ENCODE assay signal across 10 mouse cellular contexts in genomic region chr4:154012132-154012882, GRCm38 (mm10). TPM values are rescaled to one million over a fixed set of nuclear protein-coding genes. Genes with fewer than 3 reads are reported as not detected.
DNase-seq lines count a peak whose midpoint lies in the region; ATAC-seq and TF ChIP-seq lines count a peak whose summit lies in the region.
"Had no signal": no experiment of that assay in that cellular context is flagged by ENCODE, and none has a peak within 500 bp of the region (broad histone marks: within the 10 kb centered on the region; RNA-seq: fewer than 3 reads in every experiment).

No protein-coding gene starts in this region.

- DNase-seq in gastrocnemius, adult 2 months = no peak
- no peak for DNase-seq in gastrocnemius, postnatal 36 days
- peak; percentile 52 for DNase-seq in CD4-positive helper T cell, adult 2 months (ENCODE audit: low read depth, low spot score)
- peak; percentile 43 for DNase-seq in testis, postnatal 14 days (ENCODE audit: low spot score)
- no peak for DNase-seq in cerebellum, adult 9-10 months

- no peaks in the 10 kb centered on the region for H3K9me3 ChIP-seq in hindbrain, embryonic 13.5 days

- TF ChIP-seq CTCF in gastrocnemius, adult 2 months (IDR thresholded peaks at IDR 0.05) = no peak
- TF ChIP-seq CTCF in cortical plate, adult 2 months (IDR thresholded peaks at IDR 0.05; ENCODE audit: extremely low read depth, insufficient read depth, low read length) = no peak

- peaks cover 7% of the 10 kb centered on the region for H3K4me1 ChIP-seq in cortical plate, adult 2 months (ENCODE audit: control insufficient read depth, insufficient read depth, low read length)
- peaks cover 31% of the 10 kb centered on the region for H3K4me1 ChIP-seq in hindbrain, embryonic 13.5 days (replicated peaks)

- H3K36me3 ChIP-seq in hindbrain, embryonic 13.5 days = peaks cover 38% of the 10 kb centered on the region

- peak overlapping the region; percentile 87 for H3K27ac ChIP-seq in gastrocnemius, adult 2 months
- H3K27ac ChIP-seq in cortical plate, adult 2 months (ENCODE audit: insufficient read depth, low read length) = peak overlapping the region; percentile 47; the same call in 1 of the 2 replicates
- H3K27ac ChIP-seq in hindbrain, embryonic 13.5 days = peak overlapping the region; percentile 71

- WGBS in hindbrain, embryonic 13.5 days = 2% methylated on average over 53 of the region's 55 CpGs

- no peaks in the 10 kb centered on the region for H3K27me3 ChIP-seq in hindbrain, embryonic 13.5 days

- TF ChIP-seq POLR2A in cortical plate, adult 2 months (IDR thresholded peaks at IDR 0.05; ENCODE audit: extremely low read depth, insufficient read depth, low read length) = 0 out of 2 replicates have a peak, but pooled peaks have one; percentile 18

- intact Hi-C loops in gastrocnemius, adult 2 months (cut with DNase I) = no loop called here
- intact Hi-C loops in gastrocnemius, postnatal 36 days (cut with DNase I) = loop anchor here (5.0 kb wide), 1 partner anchor 55 kb away; the partner anchor contains the start of gene A430005L14Rik

- peak overlapping the region; percentile 97 for H3K4me3 ChIP-seq in gastrocnemius, adult 2 months
- peak overlapping the region; percentile 90 for H3K4me3 ChIP-seq in cortical plate, adult 2 months (ENCODE audit: insufficient read depth, low read length)
- peak overlapping the region; percentile 100 for H3K4me3 ChIP-seq in hindbrain, embryonic 13.5 days

- ATAC-seq in hindbrain, embryonic 13.5 days (ENCODE audit: low FRiP score) = no peak; the same call in 1 of the 2 replicates
- peak; percentile 53 for ATAC-seq in megakaryocyte progenitor cell, adult 5-6 weeks (replicated peaks; ENCODE audit: poor library complexity)

- peak overlapping the region; percentile 98 for H3K4me2 ChIP-seq in hindbrain, embryonic 13.5 days

- peak overlapping the region; percentile 99 for H3K9ac ChIP-seq in hindbrain, embryonic 13.5 days

RNA-seq across cellular contexts. Expression of gene Lrrc47, which starts 0.8 kb away (rescaled TPM):
- 10 to 100 TPM; 24.4 to 29.0 TPM for total RNA-seq in gastrocnemius, adult 2 months (2021)
- total RNA-seq in gastrocnemius, postnatal 36 days (2021) = 10 to 100 TPM; 20.4 to 20.9 TPM
- polyA plus RNA-seq in cortical plate, adult 2 months (2012; rRNA removed) = 49.4 and 50.3 TPM in 2 replicates
- 20.3 and 24.4 TPM in 2 replicates for polyA plus RNA-seq in hindbrain, embryonic 13.5 days (2015; fragmentation: Nextera tagmentation; extraction: Ambion mirVana)
- total RNA-seq in megakaryocyte progenitor cell, adult 5-6 weeks (2015) = 11.1 and 11.3 TPM in 2 replicates
- total RNA-seq in megakaryocyte progenitor cell, adult 5-6 weeks (2017) = 25.5 and 49.3 TPM in 2 replicates

RNA-seq across cellular contexts. Expression of gene Smim1, which starts 13.7 kb away (rescaled TPM):
- 1 to 10 TPM; 2.0 to 2.3 TPM for total RNA-seq in gastrocnemius, adult 2 months (2021)
- total RNA-seq in gastrocnemius, postnatal 36 days (2021) = 1 to 10 TPM; 2.0 to 2.6 TPM
- polyA plus RNA-seq in cortical plate, adult 2 months (2012; rRNA removed) = 21.3 and 23.5 TPM in 2 replicates
- polyA plus RNA-seq in hindbrain, embryonic 13.5 days (2015; fragmentation: Nextera tagmentation; extraction: Ambion mirVana) = 7.3 and 8.1 TPM in 2 replicates
- total RNA-seq in megakaryocyte progenitor cell, adult 5-6 weeks (2015) = 8.2 and 13.6 TPM in 2 replicates
- 2.6 and 4.6 TPM in 2 replicates for total RNA-seq in megakaryocyte progenitor cell, adult 5-6 weeks (2017)

RNA-seq across cellular contexts. Expression of gene Ccdc27, which starts 30.2 kb away (rescaled TPM):
- total RNA-seq in gastrocnemius, adult 2 months (2021) = not detected
- total RNA-seq in gastrocnemius, postnatal 36 days (2021) = not detected
- 0.04 TPM in 1 of 2 replicates, not detected in the other for polyA plus RNA-seq in cortical plate, adult 2 months (2012; rRNA removed)
- not detected in 2 replicates for polyA plus RNA-seq in hindbrain, embryonic 13.5 days (2015; fragmentation: Nextera tagmentation; extraction: Ambion mirVana)
- not detected in 2 replicates for total RNA-seq in megakaryocyte progenitor cell, adult 5-6 weeks (2015)
- total RNA-seq in megakaryocyte progenitor cell, adult 5-6 weeks (2017) = not detected in 2 replicates
- total RNA-seq: adrenal gland, adult 18-20 months; neutrophil, adult 5-6 weeks had no signal

RNA-seq across cellular contexts. Expression of gene Cep104, which starts 37.3 kb away (rescaled TPM):
- total RNA-seq in gastrocnemius, adult 2 months (2021) = 10 to 100 TPM; 28.3 to 30.0 TPM
- 10 to 100 TPM; 23.0 to 24.0 TPM for total RNA-seq in gastrocnemius, postnatal 36 days (2021)
- polyA plus RNA-seq in cortical plate, adult 2 months (2012; rRNA removed) = 19.8 and 21.9 TPM in 2 replicates
- polyA plus RNA-seq in hindbrain, embryonic 13.5 days (2015; fragmentation: Nextera tagmentation; extraction: Ambion mirVana) = 16.1 and 19.9 TPM in 2 replicates
- total RNA-seq in megakaryocyte progenitor cell, adult 5-6 weeks (2015) = 7.0 and 7.4 TPM in 2 replicates
- total RNA-seq in megakaryocyte progenitor cell, adult 5-6 weeks (2017) = 4.7 and 5.6 TPM in 2 replicates

RNA-seq across cellular contexts. Expression of gene Dffb, which starts 37.4 kb away (rescaled TPM):
- total RNA-seq in gastrocnemius, adult 2 months (2021) = 1 to 10 TPM; 1.0 to 2.6 TPM
- total RNA-seq in gastrocnemius, postnatal 36 days (2021) = 1 to 10 TPM; 1.3 to 1.8 TPM
- polyA plus RNA-seq in cortical plate, adult 2 months (2012; rRNA removed) = 21.9 and 22.6 TPM in 2 replicates
- polyA plus RNA-seq in hindbrain, embryonic 13.5 days (2015; fragmentation: Nextera tagmentation; extraction: Ambion mirVana) = 10.1 and 12.5 TPM in 2 replicates
- total RNA-seq in megakaryocyte progenitor cell, adult 5-6 weeks (2015) = 8.6 and 11.4 TPM in 2 replicates
- total RNA-seq in megakaryocyte progenitor cell, adult 5-6 weeks (2017) = 13.7 and 14.1 TPM in 2 replicates

Comparison
In these comparisons a context has a peak if more than half of its experiments do, and no peak if none do; other contexts are left out.
1. DNase-seq: peak in CD4-positive helper T cell, adult 2 months (single experiment) and testis, postnatal 14 days (single experiment); none in gastrocnemius, adult 2 months (single experiment), gastrocnemius, postnatal 36 days (0 of 2) and cerebellum, adult 9-10 months (single experiment).
2. Peak in every context shown above with its lines, with median percentiles within 50 percentile points of each other: H3K27ac ChIP-seq and H3K4me3 ChIP-seq.